Mouse (Mus musculus) liver, postnatal 0 days (tissue): ENCODE results near the gene Fkbp7.

Source experiments
- CTCF ChIP-seq: sonication (generic); IDR thresholded peaks from 2 replicates; pipeline ENCODE4 v1.5.1; 2016; ENCODE audit warnings: antibody characterized with exemption, low read depth
- EP300 ChIP-seq: IDR thresholded peaks from 2 replicates; pipeline ENCODE4 v1.6.1; 2016; ENCODE audit warnings: antibody characterized with exemption, low read depth, mild to moderate bottlenecking

- TF ChIP-seq EP300 (no peak), CTCF (no peak)
Measured at GRCm38 (mm10) chr2:76682301-76682700, 9.4 kb upstream of the Fkbp7 start.
